Mouse (Mus musculus): Measurements from ENCODE around the gene Olfr1505. TPM values are rescaled to one million over a fixed set of nuclear protein-coding genes. Genes with fewer than 3 reads are reported as not detected.

Gene Olfr1505
- polyA plus RNA-seq (2014; fragmentation: Nextera tagmentation; extraction: Ambion mirVana): not detected in 2 replicates

- Histone ChIP-seq H3K4me1 (replicated peaks; ENCODE audit: control insufficient read depth, insufficient read depth, low read length) (no peaks in the 10 kb centered on the region), H3K27ac (ENCODE audit: low read depth) (no peak within 1 kb of the TSS), H3K9me3 (ENCODE audit: control insufficient read depth, low read length) (no peaks in the 10 kb centered on the region), H3K36me3 (ENCODE audit: control insufficient read depth, insufficient read depth, low read length) (no peaks in the 10 kb centered on the region), H3K9ac (ENCODE audit: low read length) (no peak within 1 kb of the TSS), H3K4me3 (ENCODE audit: low read depth, low read length) (no peak within 1 kb of the TSS), H3K27me3 (replicated peaks; ENCODE audit: control insufficient read depth, insufficient read depth, low read length) (no peaks in the 10 kb centered on the region), H3K4me2 (ENCODE audit: low read length) (no peak within 1 kb of the TSS)
- ATAC-seq (replicated peaks; ENCODE audit: low FRiP score, low TSS enrichment, low read depth) (no peak), DNase-seq (ENCODE audit: low spot score) (no peak)
- 70% methylated on average over 2 of the region's 2 CpGs for WGBS
Observed at GRCm38 (mm10) chr19:13913230-13913629, at the start of gene Olfr1505. Gene Olfr1505 (plus strand): TSS chr19:13913530.

- WGBS: 52% methylated on average over 1 of the region's 1 CpGs
- no peaks in the 10 kb centered on the region for H3K27me3 ChIP-seq (replicated peaks; ENCODE audit: control insufficient read depth, insufficient read depth, low read length)
- DNase-seq (ENCODE audit: low spot score) (no peak), ATAC-seq (replicated peaks; ENCODE audit: low FRiP score, low TSS enrichment, low read depth) (no peak)
- H3K4me3 ChIP-seq (ENCODE audit: low read depth, low read length): no peak within 1 kb of the TSS
- H3K4me2 ChIP-seq (ENCODE audit: low read length): no peak within 1 kb of the TSS
- H3K9me3 ChIP-seq (ENCODE audit: control insufficient read depth, low read length): no peaks in the 10 kb centered on the region
- no peaks in the 10 kb centered on the region for H3K36me3 ChIP-seq (ENCODE audit: control insufficient read depth, insufficient read depth, low read length)
- no peaks in the 10 kb centered on the region for H3K4me1 ChIP-seq (replicated peaks; ENCODE audit: control insufficient read depth, insufficient read depth, low read length)
- H3K27ac ChIP-seq (ENCODE audit: low read depth): no peak within 1 kb of the TSS
- no peak within 1 kb of the TSS for H3K9ac ChIP-seq (ENCODE audit: low read length)
Observed at GRCm38 (mm10) chr19:13897828-13898227, 15.5 kb upstream of the Olfr1505 start, which contains the start of gene Olfr1504. Gene Olfr1504 (minus strand): TSS chr19:13897928.

Other genes starting within 250 kb of the Olfr1505 start
- not detected in 2 replicates for gene Olfr1491, start 216.3 kb upstream of the Olfr1505 start, polyA plus RNA-seq (2014; fragmentation: Nextera tagmentation; extraction: Ambion mirVana)
- not detected in 2 replicates for gene Olfr1493-ps1, start 190.3 kb upstream of the Olfr1505 start, polyA plus RNA-seq (2014; fragmentation: Nextera tagmentation; extraction: Ambion mirVana)
- not detected in 2 replicates for gene Olfr1494, start 173.8 kb upstream of the Olfr1505 start, polyA plus RNA-seq (2014; fragmentation: Nextera tagmentation; extraction: Ambion mirVana)
- not detected in 2 replicates for gene Olfr1495, start 148.9 kb upstream of the Olfr1505 start, polyA plus RNA-seq (2014; fragmentation: Nextera tagmentation; extraction: Ambion mirVana)
- gene Olfr1496, start 135.7 kb upstream of the Olfr1505 start, polyA plus RNA-seq (2014; fragmentation: Nextera tagmentation; extraction: Ambion mirVana): not detected in 2 replicates
- not detected in 2 replicates for gene Olfr1497, start 115.3 kb upstream of the Olfr1505 start, polyA plus RNA-seq (2014; fragmentation: Nextera tagmentation; extraction: Ambion mirVana)
- not detected in 2 replicates for gene Olfr1499, start 94.1 kb upstream of the Olfr1505 start, polyA plus RNA-seq (2014; fragmentation: Nextera tagmentation; extraction: Ambion mirVana)
- not detected in 2 replicates for gene Olfr1500, start 83.0 kb upstream of the Olfr1505 start, polyA plus RNA-seq (2014; fragmentation: Nextera tagmentation; extraction: Ambion mirVana)
- gene Olfr1501, start 62.8 kb upstream of the Olfr1505 start, polyA plus RNA-seq (2014; fragmentation: Nextera tagmentation; extraction: Ambion mirVana): not detected in 2 replicates
- gene Olfr1502, start 51.7 kb upstream of the Olfr1505 start, polyA plus RNA-seq (2014; fragmentation: Nextera tagmentation; extraction: Ambion mirVana): not detected in 2 replicates
- gene Olfr1504, start 15.6 kb upstream of the Olfr1505 start, polyA plus RNA-seq (2014; fragmentation: Nextera tagmentation; extraction: Ambion mirVana): not detected in 2 replicates